Mouse (Mus musculus): ENCODE results near the gene Olfr1132.
"Not testable (repeated sequence)": the region's sequence is repeated elsewhere in the genome, so short reads cannot be mapped to it uniquely, and the experiment has no call there.

Gene Olfr1132

DNA sequence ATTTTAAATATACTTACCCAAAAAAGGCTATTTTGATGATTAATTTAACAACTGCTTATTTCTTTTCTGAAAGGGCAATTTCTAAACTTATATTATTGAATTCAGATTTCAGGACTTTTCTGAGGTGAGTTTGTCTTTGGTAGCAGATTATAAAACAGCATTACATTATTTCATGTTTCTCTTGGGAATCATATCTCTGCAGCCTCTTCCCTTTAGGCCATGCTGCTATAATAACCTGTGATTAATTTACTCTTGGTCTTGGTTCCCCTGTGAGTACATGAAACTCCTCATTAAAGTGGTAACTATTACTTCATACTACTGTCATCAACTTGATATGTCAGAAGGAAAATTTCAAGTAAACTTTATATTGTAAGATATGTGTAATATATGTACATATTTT lies at the start of gene Olfr1132:
TSS of gene Olfr1132 (minus strand) at position 101 of the 400 bp plus-strand sequence.
- in situ Hi-C loops (cut with MboI, MseI): no loop called here

DNA sequence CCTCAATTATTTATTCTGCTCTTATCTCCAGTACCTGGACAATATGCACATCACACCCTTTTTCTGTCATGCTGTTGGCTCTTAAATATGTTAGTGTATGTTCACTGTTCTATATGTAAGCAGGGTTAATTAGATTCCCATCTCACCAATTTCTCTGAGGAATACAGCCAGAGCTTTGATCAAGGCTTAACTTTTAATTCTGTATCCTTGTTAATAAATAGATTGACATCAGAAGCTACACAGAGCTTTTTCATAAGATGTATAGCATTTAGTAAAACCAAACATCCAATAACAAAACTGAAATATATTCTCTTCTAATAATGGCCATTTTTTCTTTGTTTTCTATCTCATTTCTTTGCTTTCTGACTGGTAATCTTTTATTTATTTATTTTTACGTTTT lies 36.2 kb upstream of the Olfr1132 start, which contains the start of gene Olfr1135:
TSS of gene Olfr1135 (minus strand) at position 101 of the 400 bp plus-strand sequence.
- in situ Hi-C loops (cut with MboI, MseI): no loop called here

DNA sequence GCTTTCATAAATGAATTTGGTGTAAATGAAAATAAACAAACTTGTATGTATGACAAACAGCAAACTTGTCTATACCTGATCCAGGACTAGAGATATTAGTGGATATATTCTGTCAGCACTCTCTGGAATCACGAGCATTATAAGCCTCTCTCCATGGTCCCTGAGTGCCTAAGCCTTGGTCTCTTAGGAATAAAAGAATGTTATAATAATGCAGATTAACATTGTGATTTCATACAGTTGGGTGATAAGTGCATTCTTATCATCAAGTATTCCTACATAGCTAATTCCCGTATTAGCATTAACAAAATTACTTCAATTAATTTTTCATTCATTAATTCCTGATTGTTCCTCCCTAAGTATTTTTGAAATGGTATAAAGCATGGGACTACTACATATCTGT lies 21.0 kb upstream of the Olfr1132 start, which contains the start of gene Olfr1134:
TSS of gene Olfr1134 (minus strand) at position 101 of the 400 bp plus-strand sequence.
- in situ Hi-C loops (cut with MboI, MseI): no loop called here

DNA sequence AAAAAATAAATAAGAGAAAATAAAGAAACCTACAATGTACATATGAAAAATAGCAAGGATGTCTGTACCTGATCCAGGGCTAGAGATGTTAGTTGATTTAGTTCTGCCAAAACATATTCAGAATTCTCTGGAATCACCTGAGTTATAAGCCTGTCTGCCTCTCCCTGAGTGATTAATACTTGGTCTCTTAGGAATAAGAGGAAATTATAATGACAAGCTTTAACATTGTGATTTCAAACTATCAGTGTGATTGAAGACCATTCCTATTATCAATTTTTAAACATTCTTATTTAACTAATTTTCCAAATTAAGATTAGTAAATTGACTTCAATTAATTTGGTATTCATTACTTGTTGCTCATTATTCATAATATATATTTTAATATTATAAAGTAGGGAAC lies 9.9 kb upstream of the Olfr1132 start, which contains the start of gene Olfr1133:
TSS of gene Olfr1133 (minus strand) at position 101 of the 400 bp plus-strand sequence.
- in situ Hi-C loops (cut with MboI, MseI): no loop called here

DNA sequence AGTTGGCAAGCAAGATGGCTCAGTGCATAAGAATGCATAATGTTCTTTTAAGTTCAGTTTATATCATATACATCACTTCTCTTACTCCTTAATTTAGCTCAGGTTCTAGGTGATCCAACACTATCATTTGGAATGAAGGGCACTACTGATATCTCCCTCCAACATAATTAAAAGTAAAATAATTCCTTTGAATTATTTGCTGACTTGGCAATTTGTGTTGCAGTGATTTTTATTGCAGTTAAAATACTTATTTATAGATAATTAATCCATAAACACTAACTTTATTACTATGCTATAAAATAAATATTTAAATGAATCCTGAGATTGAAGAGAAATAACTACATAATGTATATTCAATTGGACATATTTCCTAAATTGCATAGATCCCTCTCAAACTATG lies 5.1 kb upstream of the Olfr1132 start:
- in situ Hi-C loops (cut with MboI, MseI): no loop called here

DNA sequence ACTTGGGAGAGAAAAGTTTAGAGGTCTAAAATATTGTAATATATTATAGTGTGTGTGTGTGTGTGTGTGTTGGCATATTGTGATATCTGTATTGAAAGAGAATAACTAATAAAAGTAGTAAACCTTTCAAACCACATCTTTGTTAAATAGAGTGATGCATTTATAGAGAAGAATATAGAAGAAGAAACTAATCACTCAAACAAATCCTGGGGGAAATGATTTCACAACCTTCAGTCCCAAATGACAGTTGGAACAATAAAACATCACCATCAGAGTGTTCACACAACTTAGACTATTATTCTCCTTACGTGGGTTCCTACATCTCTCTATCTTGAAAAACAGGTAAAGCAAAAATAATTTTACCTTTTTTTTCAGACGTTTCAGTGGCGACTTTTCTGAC lies 10.5 kb downstream of the Olfr1132 start, which contains the start of gene Olfr1131:
TSS of gene Olfr1131 (plus strand) at position 301 of the 400 bp plus-strand sequence.
- in situ Hi-C loops (cut with MboI, MseI): no loop called here

DNA sequence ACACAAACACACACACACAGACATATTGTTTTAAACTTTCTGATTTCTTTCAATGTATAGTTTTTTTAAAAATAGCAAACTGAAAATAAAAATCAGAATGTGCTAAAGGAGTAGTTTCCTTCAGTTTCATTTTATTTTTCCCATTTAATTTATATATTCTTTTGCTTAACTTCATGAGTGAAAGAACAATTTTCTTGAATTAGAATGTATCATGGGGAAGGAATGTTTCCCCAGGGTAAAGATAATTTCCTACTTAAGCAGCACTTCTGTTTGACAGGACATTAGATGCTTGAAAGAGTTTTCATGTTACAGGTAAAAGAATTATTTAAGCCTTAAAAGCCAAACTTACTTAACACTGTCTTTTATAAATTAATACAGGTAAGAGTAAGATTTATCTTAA lies 31.4 kb downstream of the Olfr1132 start, which contains the start of gene Olfr1130:
TSS of gene Olfr1130 (plus strand) at position 301 of the 400 bp plus-strand sequence.
- in situ Hi-C loops (cut with MboI, MseI): not testable (repeated sequence)

All from T-helper 1 cell (primary cell).